Mouse (Mus musculus) megakaryocyte, embryonic 14.5 days (primary cell): ENCODE measurements around the gene Dclre1b. TPM values are rescaled to one million over a fixed set of nuclear protein-coding genes. Genes with fewer than 3 reads are reported as not detected.
"Not testable (repeated sequence)": the region's sequence is repeated elsewhere in the genome, so short reads cannot be mapped to it uniquely, and the experiment has no call there.

Source experiments
- H3K27me3 ChIP-seq: replicated peaks from 2 replicates; pipeline ENCODE3; 2012; ENCODE audit warnings: inconsistent platforms
- H3K36me3 ChIP-seq: replicated peaks from 2 replicates; pipeline ENCODE3; 2012; ENCODE audit warnings: low read length, inconsistent platforms, mixed read lengths
- H3K4me1 ChIP-seq: 2 replicates; pipeline ENCODE4 v1.6.1; 2012; ENCODE audit warnings: inconsistent platforms
- H3K4me3 ChIP-seq: replicated peaks from 2 replicates; pipeline ENCODE3; 2012; ENCODE audit warnings: moderate library complexity, mild to moderate bottlenecking, inconsistent platforms
- H3K9me3 ChIP-seq: 2 replicates; pipeline ENCODE4 v1.6.1; 2012; ENCODE audit warnings: inconsistent platforms
- FLI1 ChIP-seq: IDR thresholded peaks from 2 replicates; pipeline ENCODE4 v1.6.1; 2012; ENCODE audit warnings: low read length, inconsistent platforms, mixed read lengths
- GATA1 ChIP-seq: IDR thresholded peaks from 3 replicates; pipeline ENCODE4 v1.6.1; 2012; ENCODE audit warnings: mixed read lengths, low read length, inconsistent platforms, borderline replicate concordance
- polyA plus RNA-seq: library from polyadenylated mRNA; stranded (reverse); fragments of >175 nt; gene quantifications from 2 replicates; pipeline ENCODE4 v1.2.3, GENCODE M21; 2012; ENCODE audit warnings: low replicate concordance; ENCODE audit not compliant: insufficient read depth

The Dclre1b gene
- polyA plus RNA-seq, 1 experiment, result 3.1 TPM

DNA sequence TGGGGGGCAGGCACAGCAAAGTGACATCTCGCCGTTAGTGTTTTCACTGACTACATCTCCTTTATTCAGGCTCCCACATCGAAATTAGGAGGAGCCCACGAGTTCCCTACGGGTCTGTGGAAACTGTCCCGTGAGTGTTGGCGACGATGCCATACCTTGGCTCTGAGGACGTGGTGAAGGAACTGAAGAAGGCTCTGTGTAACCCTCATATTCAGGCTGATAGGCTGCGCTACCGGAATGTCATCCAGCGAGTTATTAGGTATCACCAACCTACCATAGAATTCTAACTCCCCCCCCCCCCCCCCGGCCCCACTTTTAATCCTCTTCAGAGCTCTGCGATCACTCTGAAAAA is 531 bp upstream of the Dclre1b start:
- Histone ChIP-seq H3K9me3 (no peaks in the 10 kb centered on the region), H3K4me3 (peak overlapping the region; percentile 97), H3K36me3 (peaks cover 65% of the 10 kb centered on the region), H3K4me1 (peaks cover 65% of the 10 kb centered on the region), H3K27me3 (no peaks in the 10 kb centered on the region)
- TF ChIP-seq FLI1 (no peak), GATA1 (no peak)

DNA sequence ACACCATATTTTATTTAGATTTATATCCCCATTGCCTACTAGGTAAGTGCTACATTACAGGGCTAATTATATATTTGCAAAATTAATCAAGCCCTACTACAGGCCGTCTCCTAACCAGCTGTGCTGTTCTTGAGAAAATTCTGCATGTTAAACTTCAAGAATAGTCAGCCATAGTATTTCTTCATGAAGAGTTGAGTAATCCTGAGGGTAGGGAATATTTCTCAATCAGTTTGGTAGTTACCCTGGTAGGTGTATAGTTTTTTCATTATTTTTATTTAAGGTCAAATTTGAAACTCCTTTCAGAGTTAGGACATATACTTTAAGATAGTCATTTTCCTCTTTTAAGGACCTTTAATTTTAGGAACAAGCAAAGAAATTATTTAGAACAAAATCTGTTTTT is 3.6 kb downstream of the Dclre1b start:
- no peak overlapping the region for H3K4me3 ChIP-seq
- TF ChIP-seq GATA1 (no peak), FLI1 (no peak)
- no peaks in the 10 kb centered on the region for H3K9me3 ChIP-seq
- no peaks in the 10 kb centered on the region for H3K27me3 ChIP-seq
- H3K4me1 ChIP-seq, result peaks cover 71% of the 10 kb centered on the region
- peaks cover 54% of the 10 kb centered on the region for H3K36me3 ChIP-seq

DNA sequence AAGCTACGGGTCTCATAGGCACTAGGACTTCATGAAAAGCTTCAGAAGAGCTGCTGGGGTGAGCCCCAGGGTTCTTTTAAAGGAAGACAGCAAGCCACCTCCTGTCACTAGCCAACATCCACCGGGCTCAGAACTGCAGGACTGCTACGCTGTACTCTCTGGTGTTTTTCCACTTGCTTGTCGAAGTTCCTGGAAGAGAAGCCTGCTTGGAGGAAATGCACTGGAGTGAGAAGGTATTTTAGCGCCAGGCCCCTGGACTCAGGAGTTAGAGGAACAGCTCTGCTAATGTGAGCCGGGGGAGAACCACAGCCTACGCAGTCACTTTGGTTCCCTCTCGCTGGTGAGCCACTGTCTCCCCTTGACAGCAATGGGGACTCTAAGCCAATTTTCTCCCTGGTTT is 6.4 kb downstream of the Dclre1b start:
- peaks cover 96% of the 10 kb centered on the region for H3K4me1 ChIP-seq
- no peaks in the 10 kb centered on the region for H3K9me3 ChIP-seq
- H3K4me3 ChIP-seq, result peak overlapping the region; percentile 79
- no peak for TF ChIP-seq FLI1
- no peak for TF ChIP-seq GATA1
- H3K36me3 ChIP-seq, result peaks cover 55% of the 10 kb centered on the region
- no peaks in the 10 kb centered on the region for H3K27me3 ChIP-seq

DNA sequence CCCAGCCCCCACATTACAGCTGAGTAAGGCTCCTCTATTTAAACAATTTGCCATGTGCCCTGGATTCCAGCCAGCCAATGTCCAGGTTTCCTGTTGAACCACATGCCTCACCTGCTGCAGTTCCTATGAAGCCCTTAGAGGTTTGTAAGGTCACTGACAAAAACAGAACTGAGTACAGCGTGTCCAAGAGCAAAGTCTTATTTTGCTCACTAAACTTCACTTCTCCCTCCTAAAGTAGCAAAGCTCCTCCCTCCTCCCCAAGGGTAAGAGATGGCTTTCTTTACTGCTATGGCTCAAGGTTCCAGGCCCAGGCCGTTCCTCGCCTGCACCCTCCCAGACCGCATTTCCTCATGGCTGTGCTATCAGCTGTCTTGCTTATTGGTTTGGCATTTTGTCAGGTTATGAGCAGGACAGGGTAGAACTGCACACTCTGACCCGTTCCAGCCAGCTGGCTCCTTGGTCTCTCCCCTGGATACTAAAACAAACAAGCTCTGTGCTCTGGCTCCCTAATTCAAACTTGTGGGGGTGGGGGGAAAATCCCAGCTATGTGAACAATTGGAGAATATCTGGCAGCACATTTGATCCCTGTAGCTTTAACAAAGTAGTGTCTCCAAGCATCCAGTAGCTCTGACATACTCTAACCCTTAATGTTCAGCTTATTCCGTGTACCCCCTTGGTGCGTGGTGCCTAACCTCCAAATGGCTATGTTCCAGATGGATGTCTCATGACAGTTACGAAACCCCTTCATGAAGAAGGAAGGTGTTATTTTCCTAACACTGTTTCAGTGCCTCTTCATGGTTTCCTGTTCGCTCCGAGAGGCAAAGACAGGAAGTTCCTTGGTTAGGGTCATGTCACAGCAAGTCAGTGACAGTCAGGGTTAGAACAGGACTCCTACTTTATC is 7.4 kb downstream of the Dclre1b start:
- TF ChIP-seq FLI1 (peak; percentile 42; the same call in 1 of the 2 replicates), GATA1 (no peak)
- Histone ChIP-seq H3K36me3 (peaks cover 45% of the 10 kb centered on the region), H3K4me3 (peak overlapping the region; percentile 87), H3K27me3 (no peaks in the 10 kb centered on the region), H3K9me3 (no peaks in the 10 kb centered on the region), H3K4me1 (peaks cover 96% of the 10 kb centered on the region)

DNA sequence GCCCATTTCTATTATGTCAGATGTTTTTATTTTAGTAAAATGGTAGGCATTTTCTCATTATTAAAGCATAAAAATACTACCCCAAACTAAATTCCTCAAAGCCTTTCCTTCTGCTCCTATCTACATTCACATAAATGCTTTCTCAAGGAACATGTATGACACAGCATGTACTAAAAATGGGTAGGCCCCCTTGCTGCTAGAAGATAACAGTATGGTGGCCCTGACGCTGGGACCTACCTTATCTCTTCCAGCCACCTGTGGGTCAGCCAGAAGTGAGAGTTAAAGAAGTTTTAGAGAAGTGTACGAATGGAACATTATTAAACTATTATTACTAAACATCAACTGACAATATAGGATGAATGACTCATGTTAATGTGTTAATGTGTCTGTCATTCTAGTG is 9.7 kb downstream of the Dclre1b start:
- no peaks in the 10 kb centered on the region for H3K27me3 ChIP-seq
- peak overlapping the region; percentile 46 for H3K4me3 ChIP-seq
- peaks cover 24% of the 10 kb centered on the region for H3K36me3 ChIP-seq
- no peaks in the 10 kb centered on the region for H3K9me3 ChIP-seq
- H3K4me1 ChIP-seq, result peaks cover 97% of the 10 kb centered on the region
- no peak for TF ChIP-seq FLI1
- TF ChIP-seq GATA1, result peak; percentile 89; the same call in 2 of the 3 replicates

DNA sequence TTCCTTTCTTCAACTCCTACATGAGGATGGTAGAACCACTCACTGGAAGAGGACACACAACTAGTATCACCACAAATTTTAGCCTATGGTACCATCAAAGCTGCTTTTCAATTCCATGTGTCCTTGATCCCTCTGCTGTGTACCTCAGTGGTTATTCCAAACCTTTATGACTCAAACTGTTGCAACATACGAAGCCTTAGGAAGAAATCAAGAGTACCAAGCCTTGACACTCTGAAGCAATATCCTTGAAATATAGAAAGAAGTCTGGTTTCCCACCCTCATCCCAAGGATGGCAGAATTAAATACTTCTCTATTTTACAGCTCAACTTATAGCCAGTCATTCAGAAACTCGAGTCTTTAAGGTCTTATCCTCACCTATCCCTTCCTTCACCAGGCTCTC is 12.9 kb downstream of the Dclre1b start:
- Histone ChIP-seq H3K27me3 (no peaks in the 10 kb centered on the region), H3K9me3 (no peaks in the 10 kb centered on the region), H3K4me3 (no peak overlapping the region), H3K4me1 (peaks cover 99% of the 10 kb centered on the region), H3K36me3 (peaks cover 3% of the 10 kb centered on the region)
- TF ChIP-seq FLI1 (no peak), GATA1 (no peak)

DNA sequence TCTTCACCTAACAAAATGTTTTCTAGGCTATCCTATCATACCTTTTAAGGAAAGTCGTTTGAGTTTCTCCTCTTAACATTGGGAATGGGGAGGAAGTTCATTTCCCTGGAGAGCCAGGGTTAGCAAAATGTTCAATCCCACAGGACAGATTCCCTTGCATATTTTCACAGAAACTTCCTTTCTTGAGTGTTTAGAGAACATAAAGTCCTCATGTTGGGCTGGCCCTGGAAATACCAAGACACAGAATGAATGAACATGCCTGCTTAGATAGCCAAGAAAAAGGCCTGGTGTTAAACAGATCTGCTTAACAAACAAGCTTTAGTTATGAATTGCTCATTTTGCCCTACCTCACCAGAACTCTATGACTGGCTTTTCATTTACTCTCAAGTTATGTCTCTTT is 16.7 kb downstream of the Dclre1b start:
- peaks cover 72% of the 10 kb centered on the region for H3K4me1 ChIP-seq
- peaks cover 7% of the 10 kb centered on the region for H3K36me3 ChIP-seq
- TF ChIP-seq FLI1 (no peak), GATA1 (no peak)
- no peaks in the 10 kb centered on the region for H3K27me3 ChIP-seq
- no peak overlapping the region for H3K4me3 ChIP-seq
- no peaks in the 10 kb centered on the region for H3K9me3 ChIP-seq

DNA sequence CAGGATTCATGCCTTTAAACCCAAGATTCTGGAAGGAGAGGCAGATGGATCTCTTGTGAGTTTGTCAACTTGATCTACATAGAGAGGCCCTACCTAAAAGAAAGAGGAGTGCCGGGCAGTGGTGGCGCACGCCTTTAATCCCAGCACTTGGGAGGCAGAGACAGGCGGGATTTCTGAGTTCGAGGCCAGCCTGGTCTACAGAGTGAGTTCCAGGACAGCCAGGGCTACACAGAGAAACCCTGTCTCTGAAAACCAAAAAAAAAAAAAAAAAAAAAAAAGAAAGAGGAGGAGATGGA is 17.2 kb downstream of the Dclre1b start:
- H3K4me1 ChIP-seq, result peaks cover 72% of the 10 kb centered on the region
- H3K4me3 ChIP-seq, result peak overlapping the region; percentile 99
- H3K36me3 ChIP-seq, result peaks cover 12% of the 10 kb centered on the region
- not testable (repeated sequence) for H3K27me3 ChIP-seq, H3K9me3 ChIP-seq

DNA sequence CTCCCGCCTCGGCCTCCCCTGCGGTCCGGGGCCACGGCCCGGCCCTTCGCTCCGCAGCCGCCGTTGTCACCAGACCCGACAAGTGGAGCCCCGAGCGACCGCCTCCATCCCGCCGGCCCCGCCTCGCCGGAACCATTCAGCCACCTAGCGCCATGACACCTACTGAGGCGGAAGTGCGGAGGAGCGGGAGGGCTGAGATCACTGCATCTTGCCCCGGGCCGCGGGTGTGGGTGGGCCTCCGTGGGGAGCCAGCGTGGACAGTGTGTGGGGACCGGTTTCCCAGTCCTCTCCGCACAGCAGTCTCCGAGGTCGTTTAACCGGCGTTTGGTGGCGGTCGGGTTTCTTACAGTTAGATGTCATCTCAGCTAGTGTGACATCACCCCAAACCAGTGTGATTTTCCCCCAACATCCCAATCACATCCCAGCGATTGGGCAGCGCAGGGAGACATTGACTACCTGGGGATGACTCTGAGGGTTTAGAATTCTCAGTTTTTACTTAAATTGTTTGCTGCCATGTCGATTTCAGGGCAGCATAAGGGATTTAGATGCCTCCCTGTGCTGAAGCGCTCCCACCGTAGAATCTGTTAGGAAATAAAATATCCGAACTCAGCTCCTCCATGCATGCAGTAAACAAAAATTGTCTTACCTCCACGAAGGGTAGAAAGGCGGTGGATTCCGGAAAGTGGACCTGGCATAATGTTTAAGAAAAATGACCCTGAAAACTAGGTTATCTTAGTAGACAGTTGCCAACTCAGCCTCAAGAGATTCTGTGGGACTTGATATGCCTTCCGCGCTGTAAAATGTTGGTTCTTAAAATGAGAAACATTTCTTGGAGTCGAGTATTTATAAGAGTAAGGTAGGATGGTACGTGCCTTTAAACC is 17.8 kb downstream of the Dclre1b start, which contains the start of gene Hipk1:
Gene Hipk1, minus strand, starts transcription at position 334 of the 881 bp plus-strand sequence.
- TF ChIP-seq FLI1 (no peak), GATA1 (no peak)
- H3K4me1 ChIP-seq, result peaks cover 72% of the 10 kb centered on the region
- H3K27me3 ChIP-seq, result no peaks in the 10 kb centered on the region
- H3K9me3 ChIP-seq, result no peaks in the 10 kb centered on the region
- peak within 1 kb of the TSS; percentile 99 for H3K4me3 ChIP-seq
- H3K36me3 ChIP-seq, result peaks cover 16% of the 10 kb centered on the region
